Mouse (Mus musculus) embryonic facial prominence, embryonic 11.5 days (tissue): ENCODE results near the gene Plk5. TPM values are rescaled to one million over a fixed set of nuclear protein-coding genes. Genes with fewer than 3 reads are reported as not detected.

Experiments used
- ATAC-seq: fragments of 200-750 bp; cut with Nextera tagmentation; replicated peaks from 2 replicates; pipeline ENCODE4 v1.8.0; 2017; ENCODE audit warnings: low read depth; ENCODE audit not compliant: insufficient number of reproducible peaks, low FRiP score, low TSS enrichment
- DNase-seq: peaks from one replicate; pipeline ENCODE4 v3.0.0-alpha.2; 2015; ENCODE audit warnings: low spot score
- H3K27ac ChIP-seq: fragments of 300-500 bp; sonication (generic); replicated peaks from 2 replicates; pipeline ENCODE4 v1.5.1; 2014; ENCODE audit warnings: mild to moderate bottlenecking, low read depth, low read length, control low read depth
- H3K27me3 ChIP-seq: fragments of 300-500 bp; sonication (generic); 2 replicates; pipeline ENCODE4 v1.6.1; 2014; ENCODE audit warnings: mild to moderate bottlenecking, low read length, moderate library complexity, mixed read lengths; ENCODE audit not compliant: control insufficient read depth, insufficient read depth
- H3K36me3 ChIP-seq: fragments of 300-500 bp; sonication (generic); replicated peaks from 2 replicates; pipeline ENCODE4 v1.6.1; 2014; ENCODE audit warnings: low read depth, mild to moderate bottlenecking, low read length, moderate library complexity, mixed read lengths; ENCODE audit not compliant: control insufficient read depth, insufficient read depth
- H3K4me1 ChIP-seq: fragments of 300-500 bp; sonication (generic); 2 replicates; pipeline ENCODE4 v1.6.1; 2014; ENCODE audit warnings: low read length, mixed read lengths; ENCODE audit not compliant: control insufficient read depth, insufficient read depth
- H3K4me2 ChIP-seq: fragments of 300-500 bp; sonication (generic); 2 replicates; pipeline ENCODE4 v1.6.1; 2014; ENCODE audit warnings: low read depth, mild to moderate bottlenecking, control low read depth, low read length, moderate library complexity
- H3K4me3 ChIP-seq: fragments of 300-500 bp; sonication (generic); 2 replicates; pipeline ENCODE4 v1.5.1; 2014; ENCODE audit warnings: low read depth, low read length, control low read depth
- H3K9ac ChIP-seq: fragments of 300-500 bp; sonication (generic); replicated peaks from 2 replicates; pipeline ENCODE4 v1.6.1; 2014; ENCODE audit warnings: mild to moderate bottlenecking, control low read depth, low read length
- H3K9me3 ChIP-seq: fragments of 300-500 bp; sonication (generic); replicated peaks from 2 replicates; pipeline ENCODE4 v1.6.1; 2016; ENCODE audit warnings: mild to moderate bottlenecking, low read length, inconsistent platforms, mixed read lengths; ENCODE audit not compliant: control insufficient read depth
- WGBS: fragments of 180-500 bp; shearing (Covaris S2); extraction: QIAGEN DNeasy Blood & Tissue Kit; methylation state at CpG from one replicate; pipeline ENCODE4 v1.1.7; 2014; 5-methylcytosine and 5-hydroxymethylcytosine counted together
- polyA plus RNA-seq: library from polyadenylated mRNA; unstranded; fragments of >200 nt; fragmentation: Nextera tagmentation; extraction: Ambion mirVana; gene quantifications from 2 replicates; pipeline ENCODE4 v1.2.1, GENCODE M21; 2014

Plk5 gene
- polyA plus RNA-seq, 1 experiment from 2014 or later = 0.52 TPM

- no peaks in the 10 kb centered on the region for H3K9me3 ChIP-seq
- ATAC-seq (no peak), DNase-seq (no peak)
- 77% methylated on average over 17 of the region's 17 CpGs for whole genome bisulfite sequencing
- H3K4me2 ChIP-seq = peak overlapping the region; percentile 97; the same call in 1 of the 2 replicates
- no peak overlapping the region for H3K9ac ChIP-seq
- no peaks in the 10 kb centered on the region; the same call in 1 of the 2 replicates for H3K27me3 ChIP-seq
- 0 out of 2 replicates have a peak, but pooled peaks cover 6% of the 10 kb centered on the region for H3K4me1 ChIP-seq
- no peaks in the 10 kb centered on the region for H3K36me3 ChIP-seq
- peak overlapping the region; percentile 59 for H3K4me3 ChIP-seq
- H3K27ac ChIP-seq = no peak overlapping the region
Observed at GRCm38 (mm10) chr10:80324120-80325037, 31.9 kb upstream of the Plk5 start.

- no peak overlapping the region for H3K9ac ChIP-seq
- 83% methylated on average over 21 of the region's 21 CpGs for WGBS
Observed at GRCm38 (mm10) chr10:80325045-80325444, 31.2 kb upstream of the Plk5 start.

GRCm38 (mm10) chr10:80329273-80330081 lies 26.8 kb upstream of the Plk5 start, which contains the start of the genes Pcsk4 and Reep6:
Pcsk4 (minus strand) TSS chr10:80329498.
Reep6 (plus strand) TSS chr10:80329953.
- Histone ChIP-seq H3K4me1 (no peaks in the 10 kb centered on the region), H3K9ac (peak within 1 kb of the TSS; percentile 57), H3K9me3 (no peaks in the 10 kb centered on the region), H3K27me3 (peaks cover 2% of the 10 kb centered on the region; the same call in 1 of the 2 replicates), H3K27ac (no peak within 1 kb of the TSS), H3K4me3 (peak within 1 kb of the TSS; percentile 41), H3K4me2 (peak within 1 kb of the TSS; percentile 82), H3K36me3 (no peaks in the 10 kb centered on the region)
- peak; percentile 94 for DNase-seq
- WGBS = 3% methylated on average over 36 of the region's 36 CpGs
- peak; percentile 91 for ATAC-seq

More at GRCm38 (mm10) chr10:80325045-80325444, 31.2 kb upstream of the Plk5 start:
- no peak overlapping the region for H3K4me3 ChIP-seq
- no peaks in the 10 kb centered on the region for H3K9me3 ChIP-seq
- DNase-seq (no peak), ATAC-seq (no peak)
- 0 out of 2 replicates have a peak, but pooled peaks cover 6% of the 10 kb centered on the region for H3K4me1 ChIP-seq
- no peaks in the 10 kb centered on the region; the same call in 1 of the 2 replicates for H3K27me3 ChIP-seq
- H3K36me3 ChIP-seq = no peaks in the 10 kb centered on the region
- no peak overlapping the region for H3K4me2 ChIP-seq
- no peak overlapping the region for H3K27ac ChIP-seq

GRCm38 (mm10) chr10:80330084-80330483 lies 26.2 kb upstream of the Plk5 start:
- Histone ChIP-seq H3K9me3 (no peaks in the 10 kb centered on the region), H3K9ac (peak overlapping the region; percentile 57), H3K36me3 (no peaks in the 10 kb centered on the region), H3K4me2 (peak overlapping the region; percentile 82), H3K27me3 (peaks cover 2% of the 10 kb centered on the region; the same call in 1 of the 2 replicates), H3K4me1 (no peaks in the 10 kb centered on the region), H3K27ac (no peak overlapping the region), H3K4me3 (peak overlapping the region; percentile 41)
- DNase-seq (no peak), ATAC-seq (no peak; the same call in 1 of the 2 replicates)
- 1% methylated on average over 38 of the region's 41 CpGs for WGBS

- Histone ChIP-seq H3K9ac (no peak overlapping the region), H3K4me3 (no peak overlapping the region), H3K9me3 (no peaks in the 10 kb centered on the region), H3K4me1 (no peaks in the 10 kb centered on the region), H3K4me2 (no peak overlapping the region), H3K27me3 (peaks cover 2% of the 10 kb centered on the region; the same call in 1 of the 2 replicates), H3K27ac (no peak overlapping the region), H3K36me3 (no peaks in the 10 kb centered on the region)
- WGBS = 77% methylated on average over 2 of the region's 2 CpGs
- no peak for DNase-seq
- no peak for ATAC-seq
Observed at GRCm38 (mm10) chr10:80330888-80331287, 25.4 kb upstream of the Plk5 start.

GRCm38 (mm10) chr10:80331636-80332524 lies 24.4 kb upstream of the Plk5 start:
- ATAC-seq (no peak), DNase-seq (no peak)
- no peak overlapping the region for H3K4me2 ChIP-seq
- H3K9ac ChIP-seq = no peak overlapping the region
- no peak overlapping the region for H3K4me3 ChIP-seq
- no peaks in the 10 kb centered on the region for H3K36me3 ChIP-seq
- peaks cover 2% of the 10 kb centered on the region; the same call in 1 of the 2 replicates for H3K27me3 ChIP-seq
- 53% methylated on average over 10 of the region's 10 CpGs for WGBS
- no peaks in the 10 kb centered on the region for H3K9me3 ChIP-seq
- H3K27ac ChIP-seq = no peak overlapping the region
- no peaks in the 10 kb centered on the region for H3K4me1 ChIP-seq

- WGBS = 72% methylated on average over 5 of the region's 5 CpGs
- ATAC-seq (no peak), DNase-seq (no peak)
- H3K9me3 ChIP-seq = no peaks in the 10 kb centered on the region
- 0 out of 2 replicates have a peak overlapping the region, but pooled peaks have one; percentile 6 for H3K9ac ChIP-seq
- H3K27ac ChIP-seq = no peak overlapping the region
- no peak overlapping the region for H3K4me3 ChIP-seq
- no peak overlapping the region for H3K4me2 ChIP-seq
- peaks cover 2% of the 10 kb centered on the region; the same call in 1 of the 2 replicates for H3K27me3 ChIP-seq
- no peaks in the 10 kb centered on the region for H3K4me1 ChIP-seq
- no peaks in the 10 kb centered on the region for H3K36me3 ChIP-seq
Observed at GRCm38 (mm10) chr10:80332525-80332989, 23.7 kb upstream of the Plk5 start.
